Mouse (Mus musculus) liver, postnatal 0 days (tissue): ENCODE data around the gene Hecw2.

ENCODE experiments used
- CTCF ChIP-seq: sonication (generic); IDR thresholded peaks from 2 replicates; pipeline ENCODE4 v1.5.1; 2016; ENCODE audit warnings: antibody characterized with exemption, low read depth
- EP300 ChIP-seq: IDR thresholded peaks from 2 replicates; pipeline ENCODE4 v1.6.1; 2016; ENCODE audit warnings: antibody characterized with exemption, low read depth, mild to moderate bottlenecking

- TF ChIP-seq CTCF (no peak), EP300 (no peak)
These were observed 75.2 kb downstream of the Hecw2 start for GRCm38 (mm10) chr1:54119638-54120320.
